Mouse (Mus musculus): ENCODE results near the gene H2al2a.
"Not testable (repeated sequence)": the region's sequence is repeated elsewhere in the genome, so short reads cannot be mapped to it uniquely, and the experiment has no call there.

H2al2a gene

GRCm38 (mm10) chr2:17977645-17978044 is 19.1 kb downstream of the H2al2a start:
- DNase-seq (ENCODE audit: low spot score in 2 of 2): not testable (repeated sequence)

DNA sequence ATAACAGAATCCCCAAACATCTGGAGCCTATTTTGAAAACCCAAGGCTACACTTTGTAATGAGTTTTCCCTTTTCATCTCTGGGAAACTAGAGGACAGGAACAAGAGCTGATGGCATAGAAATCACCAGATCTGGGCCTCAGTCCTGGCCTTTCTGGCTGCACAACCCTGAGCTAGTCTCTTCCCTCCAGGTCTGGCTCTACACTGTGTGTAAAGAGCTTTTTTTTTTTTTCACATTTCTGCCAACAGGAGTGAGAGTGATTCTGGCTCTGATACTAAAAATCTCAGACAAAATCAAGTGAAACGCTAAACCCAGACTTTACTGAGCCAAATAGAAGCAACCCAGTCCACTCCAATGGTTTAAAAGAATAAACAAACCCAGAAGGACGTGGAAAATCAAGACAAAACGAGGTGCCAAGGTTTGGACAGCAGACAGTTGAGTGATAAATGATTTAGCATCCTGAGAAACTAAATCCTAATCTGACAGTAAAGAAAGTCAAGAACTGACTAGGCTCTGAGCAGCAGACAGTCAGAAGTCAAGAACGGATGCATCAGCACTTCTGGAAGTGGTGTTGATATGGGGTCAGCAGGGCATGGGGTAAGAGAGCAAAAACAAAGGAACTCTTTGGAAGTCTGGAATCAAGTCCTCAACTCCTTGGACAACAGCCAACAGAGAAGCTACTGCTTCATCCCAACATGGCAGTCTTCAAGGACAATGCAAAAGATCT is 21.0 kb downstream of the H2al2a start:
- DNase-seq (ENCODE audit: low spot score in 2 of 2): no peak

- DNase-seq (ENCODE audit: low spot score in 2 of 2): no peak
Observed at GRCm38 (mm10) chr2:17973868-17974440, 22.8 kb downstream of the H2al2a start.

DNA sequence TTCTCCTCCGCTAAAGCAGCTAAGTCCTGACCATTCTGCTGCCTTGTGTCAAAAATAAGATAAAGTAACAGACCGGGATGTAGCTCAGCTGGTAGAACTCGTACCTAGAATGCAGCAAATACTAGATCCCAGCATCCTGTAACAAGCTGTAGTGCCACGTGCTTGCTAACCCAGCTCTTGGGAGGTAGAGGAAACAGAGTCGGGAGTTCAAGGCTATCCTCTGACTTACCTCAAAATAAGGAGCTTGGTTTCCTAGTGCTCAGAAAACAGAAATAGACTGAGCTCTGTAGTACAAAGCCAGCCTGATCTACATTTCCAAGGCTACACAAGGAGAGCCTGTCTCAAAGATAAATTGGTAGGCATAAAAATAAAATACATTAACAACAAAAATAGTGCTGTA is 23.5 kb downstream of the H2al2a start:
- no peak for DNase-seq (ENCODE audit: low spot score in 2 of 2)

GRCm38 (mm10) chr2:17972843-17973242 is 23.9 kb downstream of the H2al2a start:
- no peak for DNase-seq (ENCODE audit: low spot score in 2 of 2)

- DNase-seq (ENCODE audit: low spot score in 2 of 2): no peak
Observed at GRCm38 (mm10) chr2:17971407-17971806, 25.4 kb downstream of the H2al2a start.

- DNase-seq (ENCODE audit: low spot score in 2 of 2): no peak
Observed at GRCm38 (mm10) chr2:17970662-17971061, 26.1 kb downstream of the H2al2a start.

DNA sequence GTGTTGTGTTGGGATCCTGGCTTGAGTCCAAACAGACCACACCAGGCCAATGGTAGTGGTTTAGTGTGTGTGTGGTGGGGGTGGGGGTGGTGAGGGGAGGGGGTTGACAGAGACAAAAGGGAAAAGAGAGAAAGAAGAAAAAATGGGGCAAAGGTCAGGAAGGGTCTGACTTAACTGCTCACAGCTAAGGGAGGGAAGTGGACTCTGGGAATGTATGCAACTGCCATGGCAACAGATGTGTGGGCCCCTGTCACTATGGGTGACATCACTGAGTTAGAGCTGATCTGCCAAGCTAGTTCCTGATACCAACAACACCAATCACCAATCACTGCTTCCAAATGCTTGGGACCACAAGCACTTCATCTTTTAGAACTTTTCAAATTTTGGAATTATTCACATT is 26.6 kb downstream of the H2al2a start:
- DNase-seq (ENCODE audit: low spot score in 2 of 2): no peak

DNA sequence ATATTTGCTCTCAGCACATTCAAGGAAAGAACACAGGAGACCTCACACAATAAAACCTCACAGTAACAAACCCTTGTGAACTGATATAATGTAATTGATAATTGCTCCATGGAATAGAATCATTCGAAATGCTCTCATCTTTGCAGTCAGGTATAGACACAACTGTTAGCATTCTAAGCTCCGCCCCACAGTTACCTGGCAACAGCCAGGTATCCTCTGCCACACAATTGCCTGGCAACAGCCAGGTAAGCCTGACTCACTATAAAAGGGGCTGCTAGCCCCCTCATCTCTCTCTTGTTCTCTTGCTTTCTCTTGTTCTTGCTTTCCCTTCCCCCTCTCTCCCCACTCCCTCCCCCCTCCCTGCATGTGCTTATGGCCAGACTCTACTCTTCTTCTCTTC is 28.2 kb downstream of the H2al2a start:
- DNase-seq (ENCODE audit: low spot score in 2 of 2): no peak

GRCm38 (mm10) chr2:17968037-17968436 is 28.7 kb downstream of the H2al2a start:
- not testable (repeated sequence) for DNase-seq (ENCODE audit: low spot score in 2 of 2)

GRCm38 (mm10) chr2:17959501-17959900 is 37.3 kb downstream of the H2al2a start:
- no peak for DNase-seq (ENCODE audit: low spot score in 2 of 2)

DNA sequence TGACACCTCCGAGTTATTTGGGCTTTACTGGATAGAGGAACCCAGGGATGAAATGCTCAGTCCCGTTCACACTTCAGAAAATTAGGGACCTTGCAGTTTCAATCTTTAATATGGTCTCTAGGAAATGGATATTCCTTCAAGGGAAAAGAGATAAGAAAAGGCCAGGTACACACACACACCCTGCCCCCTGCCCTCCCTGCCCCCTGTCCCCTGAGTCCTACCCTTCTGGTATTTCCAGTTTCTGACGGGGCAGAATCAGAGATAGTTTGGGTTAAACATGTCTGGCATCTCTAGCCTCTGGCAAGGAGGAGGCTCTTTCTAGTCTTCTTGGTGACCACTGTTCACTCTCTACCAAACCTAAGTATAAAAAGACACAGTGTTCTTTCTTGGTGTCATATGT is 49.9 kb downstream of the H2al2a start:
- DNase-seq (ENCODE audit: low spot score in 2 of 2): no peak
